Mouse (Mus musculus) G1E (cell line): ENCODE measurements around the gene Hoxa3. TPM values are rescaled to one million over a fixed set of nuclear protein-coding genes. Genes with fewer than 3 reads are reported as not detected.

Experiments
- ATAC-seq: 2 replicates; pipeline ENCODE4 v1.8.0; 2016; ENCODE audit warnings: mild to moderate bottlenecking; ENCODE audit not compliant: insufficient number of reproducible peaks, poor library complexity, low FRiP score, severe bottlenecking; ENCODE audit errors: extremely low read depth
- DNase-seq: peaks from one replicate; pipeline ENCODE4 v3.0.0; 2012; ENCODE audit warnings: low spot score
- H3K27me3 ChIP-seq: 2 replicates; pipeline ENCODE4 v1.6.1; 2012; ENCODE audit warnings: mild to moderate bottlenecking, low read length, inconsistent platforms; ENCODE audit not compliant: insufficient read depth
- H3K36me3 ChIP-seq: replicated peaks from 2 replicates; pipeline ENCODE3; 2012; ENCODE audit warnings: mild to moderate bottlenecking, inconsistent platforms
- H3K4me1 ChIP-seq: 2 replicates; pipeline ENCODE4 v1.6.1; 2012; ENCODE audit warnings: low read depth, low read length, inconsistent platforms, mixed read lengths; ENCODE audit not compliant: insufficient read depth
- H3K4me3 ChIP-seq: 2 replicates; pipeline ENCODE4 v1.5.1; 2012; ENCODE audit warnings: low read depth, mild to moderate bottlenecking, inconsistent platforms, low read length, moderate library complexity, mixed read lengths
- H3K9me3 ChIP-seq: replicated peaks from 2 replicates; pipeline ENCODE4 v1.6.1; 2012; ENCODE audit warnings: inconsistent platforms
- CTCF ChIP-seq: IDR thresholded peaks from 2 replicates; pipeline ENCODE4 v1.5.1; 2012; ENCODE audit warnings: low read depth, low read length, inconsistent platforms, mixed read lengths
- GATA1 ChIP-seq: IDR thresholded peaks from 2 replicates; pipeline ENCODE4 v1.6.1; 2012; ENCODE audit warnings: borderline replicate concordance, low read length, inconsistent platforms, mixed read lengths
- GATA2 ChIP-seq: IDR thresholded peaks from 2 replicates; pipeline ENCODE4 v1.6.1; 2012; ENCODE audit warnings: low read depth, low read length, inconsistent platforms, borderline replicate concordance
- POLR2AphosphoS5 ChIP-seq: IDR thresholded peaks from 2 replicates; pipeline ENCODE4 v1.6.1; 2012; ENCODE audit warnings: low read depth, low read length, inconsistent platforms; ENCODE audit not compliant: insufficient replicate concordance
- TAL1 ChIP-seq: conservative IDR thresholded peaks from 2 replicates; pipeline ENCODE4 v1.6.1; 2012; ENCODE audit warnings: low read depth, low read length, inconsistent platforms, mixed read lengths
- polyA plus RNA-seq: library from polyadenylated mRNA; stranded (reverse); fragments of >175 nt; gene quantifications from 2 replicates; pipeline ENCODE4 v1.2.3, GENCODE M21; 2012
- total RNA-seq, 2 experiments: library from RNA; stranded (forward) in 1 of 2; stranded (reverse) in 1 of 2; fragments of 200-1000 nt in 1 of 2; fragments of >200 nt in 1 of 2; fragmentation: Nextera tagmentation in 1 of 2; gene quantifications; 2 replicates each; pipeline ENCODE4 v1.2.3; 2014 to 2017

Gene Hoxa3
- total and polyA plus RNA-seq, 3 experiments = 0.16 TPM; not detected in 2

GRCm38 (mm10) chr6:52241001-52241621, 28.0 kb upstream of the Hoxa3 start:
- TF ChIP-seq GATA2 = no peak
- TF ChIP-seq POLR2AphosphoS5 = no peak
- DNase-seq (no peak), ATAC-seq (no peak)
- no peaks in the 10 kb centered on the region for H3K9me3 ChIP-seq
- H3K36me3 ChIP-seq = no peaks in the 10 kb centered on the region
- H3K4me3 ChIP-seq = no peak overlapping the region
- H3K27me3 ChIP-seq = peaks cover 27% of the 10 kb centered on the region
- H3K4me1 ChIP-seq = no peaks in the 10 kb centered on the region

- ATAC-seq = no peak
- Histone ChIP-seq H3K36me3 (no peaks in the 10 kb centered on the region), H3K27me3 (peaks cover 26% of the 10 kb centered on the region), H3K4me1 (no peaks in the 10 kb centered on the region), H3K9me3 (no peaks in the 10 kb centered on the region), H3K4me3 (no peak within 1 kb of the TSS)
- TF ChIP-seq TAL1 = no peak
- no peak for TF ChIP-seq CTCF
- TF ChIP-seq GATA2 = no peak
- no peak for TF ChIP-seq POLR2AphosphoS5
- TF ChIP-seq GATA1 = no peak
- DNase-seq = no peak
These were observed 27.4 kb upstream of the Hoxa3 start, which contains the start of gene Hoxa10 for GRCm38 (mm10) chr6:52240389-52241000. TSS of gene Hoxa10 (minus strand) at chr6:52240854.

GRCm38 (mm10) chr6:52239625-52240388, 26.7 kb upstream of the Hoxa3 start:
- TF ChIP-seq GATA1 = no peak
- no peak for TF ChIP-seq TAL1
- no peak for TF ChIP-seq GATA2
- TF ChIP-seq POLR2AphosphoS5 = no peak
- TF ChIP-seq CTCF = no peak
- no peak for ATAC-seq
- no peak overlapping the region for H3K4me3 ChIP-seq

GRCm38 (mm10) chr6:52238976-52239375, 25.8 kb upstream of the Hoxa3 start:
- no peak for TF ChIP-seq POLR2AphosphoS5
- no peak for TF ChIP-seq GATA1
- TF ChIP-seq CTCF = no peak
- no peak for TF ChIP-seq TAL1
- TF ChIP-seq GATA2 = no peak
- Histone ChIP-seq H3K4me3 (no peak overlapping the region), H3K36me3 (no peaks in the 10 kb centered on the region), H3K27me3 (peaks cover 27% of the 10 kb centered on the region), H3K4me1 (no peaks in the 10 kb centered on the region), H3K9me3 (peaks cover 8% of the 10 kb centered on the region)
- ATAC-seq (no peak), DNase-seq (no peak)

More at GRCm38 (mm10) chr6:52239625-52240388, 26.7 kb upstream of the Hoxa3 start:
- Histone ChIP-seq H3K9me3 (0 out of 2 replicates have a peak, but pooled peaks cover under 1% of the 10 kb centered on the region), H3K36me3 (no peaks in the 10 kb centered on the region), H3K27me3 (peaks cover 22% of the 10 kb centered on the region), H3K4me1 (no peaks in the 10 kb centered on the region)
- no peak for DNase-seq

GRCm38 (mm10) chr6:52238155-52238545, 25.0 kb upstream of the Hoxa3 start:
- no peak for ATAC-seq
- no peaks in the 10 kb centered on the region for H3K4me1 ChIP-seq
- no peaks in the 10 kb centered on the region for H3K36me3 ChIP-seq
- TF ChIP-seq GATA2 (no peak), CTCF (no peak), TAL1 (no peak), GATA1 (no peak), POLR2AphosphoS5 (no peak)
- peaks cover 31% of the 10 kb centered on the region for H3K27me3 ChIP-seq
- DNase-seq = no peak
- no peak overlapping the region for H3K4me3 ChIP-seq
- peaks cover 12% of the 10 kb centered on the region for H3K9me3 ChIP-seq

GRCm38 (mm10) chr6:52237346-52238154, 24.4 kb upstream of the Hoxa3 start:
- TF ChIP-seq TAL1 (no peak), GATA1 (no peak)
- no peaks in the 10 kb centered on the region for H3K4me1 ChIP-seq
- no peaks in the 10 kb centered on the region for H3K36me3 ChIP-seq
- H3K4me3 ChIP-seq = no peak overlapping the region
- DNase-seq (no peak), ATAC-seq (no peak)
- H3K27me3 ChIP-seq = peaks cover 37% of the 10 kb centered on the region
- peaks cover 12% of the 10 kb centered on the region for H3K9me3 ChIP-seq
